Mouse (Mus musculus) embryonic facial prominence, embryonic 12.5 days (tissue): ENCODE measurements around the gene Bfsp2. TPM values are rescaled to one million over a fixed set of nuclear protein-coding genes. Genes with fewer than 3 reads are reported as not detected.
"Not testable (repeated sequence)": the region's sequence is repeated elsewhere in the genome, so short reads cannot be mapped to it uniquely, and the experiment has no call there.

ENCODE experiments used
- ATAC-seq: fragments of 200-750 bp; cut with Nextera tagmentation; 2 replicates; pipeline ENCODE4 v1.8.0; 2017; ENCODE audit not compliant: insufficient number of reproducible peaks, insufficient read depth, low FRiP score, low TSS enrichment
- H3K27ac ChIP-seq: fragments of 300-500 bp; sonication (generic); 2 replicates; pipeline ENCODE4 v1.5.1; 2016; ENCODE audit warnings: mild to moderate bottlenecking
- H3K27me3 ChIP-seq: fragments of 300-500 bp; sonication (generic); 2 replicates; pipeline ENCODE4 v1.6.1; 2016; ENCODE audit warnings: mild to moderate bottlenecking, moderate library complexity
- H3K36me3 ChIP-seq: fragments of 300-500 bp; sonication (generic); 2 replicates; pipeline ENCODE4 v1.6.1; 2016; ENCODE audit warnings: mild to moderate bottlenecking
- H3K4me1 ChIP-seq: fragments of 300-500 bp; sonication (generic); 2 replicates; pipeline ENCODE4 v1.6.1; 2016
- H3K4me2 ChIP-seq: fragments of 300-500 bp; sonication (generic); replicated peaks from 2 replicates; pipeline ENCODE4 v1.6.1; 2016; ENCODE audit warnings: mild to moderate bottlenecking, moderate library complexity
- H3K4me3 ChIP-seq: fragments of 300-500 bp; sonication (generic); 2 replicates; pipeline ENCODE4 v1.5.1; 2016; ENCODE audit warnings: mild to moderate bottlenecking
- H3K9ac ChIP-seq: fragments of 300-500 bp; sonication (generic); 2 replicates; pipeline ENCODE4 v1.6.1; 2016; ENCODE audit warnings: mild to moderate bottlenecking, moderate library complexity
- H3K9me3 ChIP-seq: fragments of 300-500 bp; sonication (generic); 2 replicates; pipeline ENCODE4 v1.6.1; 2016; ENCODE audit warnings: mild to moderate bottlenecking, moderate library complexity
- WGBS: fragments of 180-500 bp; shearing (Covaris S2); methylation state at CpG from one replicate; pipeline ENCODE4 v1.1.7; 2016; 5-methylcytosine and 5-hydroxymethylcytosine counted together
- polyA plus RNA-seq: library from polyadenylated mRNA; unstranded; fragments of >200 nt; fragmentation: Nextera tagmentation; extraction: Ambion mirVana; gene quantifications from 2 replicates; pipeline ENCODE4 v1.2.1, GENCODE M21; 2016

The Bfsp2 gene
- polyA plus RNA-seq, 1 experiment from 2014 or later = 3.1 TPM

DNA sequence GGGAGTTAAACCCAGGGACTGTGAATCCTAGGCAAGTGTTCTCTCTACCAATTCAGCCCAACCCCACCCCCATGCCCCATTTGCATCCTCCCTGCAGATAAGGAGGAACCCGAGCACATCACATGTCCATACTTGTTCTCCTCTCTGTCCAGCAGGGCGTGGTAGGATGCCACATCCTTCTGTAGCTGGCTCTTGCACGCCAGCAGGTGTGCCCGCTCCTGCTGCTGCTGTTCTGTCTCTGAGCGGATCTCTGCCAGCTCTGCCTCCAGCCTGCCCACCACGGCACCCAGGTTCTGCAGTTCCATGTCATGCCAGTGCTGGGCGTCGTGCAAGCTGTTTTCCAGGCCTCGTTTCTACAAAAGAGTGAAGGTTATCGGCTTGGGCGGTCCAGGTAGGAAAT is 53.8 kb downstream of the Bfsp2 start:
- WGBS = 76% methylated on average over 11 of the region's 11 CpGs
- no peaks in the 10 kb centered on the region for H3K36me3 ChIP-seq
- H3K4me3 ChIP-seq = no peak overlapping the region
- H3K9me3 ChIP-seq = no peaks in the 10 kb centered on the region
- H3K9ac ChIP-seq = no peak overlapping the region
- no peak overlapping the region for H3K4me2 ChIP-seq
- no peaks in the 10 kb centered on the region for H3K27me3 ChIP-seq
- no peak for ATAC-seq
- H3K27ac ChIP-seq = no peak overlapping the region
- peaks cover 11% of the 10 kb centered on the region for H3K4me1 ChIP-seq

DNA sequence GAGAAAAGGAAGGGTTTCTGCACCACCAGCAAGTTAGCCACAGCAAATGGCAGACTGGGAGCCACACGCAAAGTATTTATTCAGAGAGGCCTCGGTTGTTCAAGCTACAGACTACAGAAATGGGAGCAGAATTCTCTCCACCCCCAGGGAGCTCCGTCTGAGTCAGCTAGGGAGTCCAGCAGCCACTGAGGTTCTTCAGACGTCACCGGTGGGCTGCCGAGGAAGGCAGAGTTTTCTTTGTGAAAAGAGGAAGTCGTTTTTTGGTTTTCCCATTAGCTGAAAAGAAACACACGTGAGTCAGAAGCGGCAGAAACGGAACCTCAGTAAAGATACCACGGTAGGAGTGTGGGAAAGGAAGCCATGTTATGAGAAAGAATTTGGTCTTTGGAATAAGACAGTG is 55.4 kb downstream of the Bfsp2 start:
- Histone ChIP-seq H3K4me2 (no peak overlapping the region), H3K27ac (no peak overlapping the region), H3K27me3 (no peaks in the 10 kb centered on the region), H3K9ac (no peak overlapping the region), H3K4me1 (peaks cover 11% of the 10 kb centered on the region), H3K4me3 (no peak overlapping the region), H3K9me3 (no peaks in the 10 kb centered on the region), H3K36me3 (no peaks in the 10 kb centered on the region)
- WGBS = 69% methylated on average over 11 of the region's 11 CpGs
- ATAC-seq = no peak

DNA sequence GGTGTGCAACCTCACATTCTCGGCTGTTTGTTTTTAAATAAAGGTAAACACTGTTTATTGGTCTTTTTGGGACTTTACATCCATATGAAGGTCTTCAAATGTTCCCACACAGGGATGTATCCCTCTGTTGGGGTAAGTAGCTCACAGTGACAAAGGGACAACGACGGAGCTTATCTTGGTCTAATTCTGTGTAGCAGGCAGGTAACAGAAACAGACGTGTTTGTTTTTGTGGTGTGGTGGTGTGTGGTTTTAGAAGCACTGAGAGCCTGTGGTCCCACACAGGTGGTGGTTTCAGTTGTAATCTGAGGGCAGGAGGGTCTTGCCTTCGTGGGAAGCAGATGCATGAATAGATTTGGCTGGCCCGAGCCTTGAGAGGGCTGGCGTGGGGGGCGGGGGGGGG is 56.3 kb downstream of the Bfsp2 start:
- no peaks in the 10 kb centered on the region for H3K36me3 ChIP-seq
- H3K4me3 ChIP-seq = no peak overlapping the region
- H3K9ac ChIP-seq = no peak overlapping the region
- no peaks in the 10 kb centered on the region for H3K27me3 ChIP-seq
- H3K4me1 ChIP-seq = peaks cover 11% of the 10 kb centered on the region
- no peak overlapping the region for H3K4me2 ChIP-seq
- WGBS = 71% methylated on average over 8 of the region's 8 CpGs
- no peaks in the 10 kb centered on the region for H3K9me3 ChIP-seq
- no peak overlapping the region for H3K27ac ChIP-seq
- no peak for ATAC-seq

DNA sequence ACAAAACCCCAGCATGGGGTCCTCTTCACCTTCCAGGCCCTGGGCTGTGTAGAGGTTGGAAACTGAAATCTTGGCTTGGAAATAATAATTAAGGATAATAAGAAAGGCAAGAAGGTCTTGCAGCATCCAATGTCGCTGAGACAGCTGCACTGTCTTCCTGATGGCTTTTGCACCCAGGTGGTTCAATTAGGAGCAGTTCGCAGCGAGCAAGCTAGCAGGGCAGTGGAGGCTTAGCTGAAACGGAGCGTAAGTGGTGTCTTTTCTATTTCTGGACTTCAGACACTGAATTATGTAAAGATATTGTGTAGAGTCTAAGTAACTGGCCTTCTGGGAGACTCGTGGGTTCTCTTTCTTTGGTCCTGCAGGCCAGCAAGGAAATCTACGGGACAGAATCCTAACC is 56.8 kb downstream of the Bfsp2 start:
- ATAC-seq = no peak
- Histone ChIP-seq H3K36me3 (no peaks in the 10 kb centered on the region), H3K4me2 (no peak overlapping the region), H3K4me1 (peaks cover 11% of the 10 kb centered on the region), H3K9me3 (no peaks in the 10 kb centered on the region), H3K27ac (no peak overlapping the region), H3K9ac (no peak overlapping the region), H3K27me3 (no peaks in the 10 kb centered on the region), H3K4me3 (no peak overlapping the region)
- 65% methylated on average over 7 of the region's 7 CpGs for WGBS

DNA sequence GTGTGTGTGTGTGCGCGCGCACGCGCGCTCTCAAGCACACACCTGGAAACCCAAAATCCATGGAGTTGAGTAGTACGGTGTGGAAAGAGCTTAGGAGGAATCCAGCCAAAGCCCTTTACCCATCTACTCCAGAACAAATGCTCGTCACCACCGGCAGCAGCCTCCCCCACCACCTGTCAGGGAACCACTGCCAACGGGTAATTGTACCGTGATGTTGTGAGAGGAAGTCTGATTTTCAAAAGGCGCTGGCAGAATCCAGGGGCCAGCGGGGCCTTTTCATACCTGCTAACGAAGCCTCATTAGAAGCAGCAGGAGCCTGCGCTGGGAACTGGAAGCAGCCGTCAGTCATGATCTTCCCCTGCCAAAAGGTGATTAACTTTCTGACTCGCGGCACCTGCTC is 57.4 kb downstream of the Bfsp2 start:
- H3K36me3 ChIP-seq = no peaks in the 10 kb centered on the region
- ATAC-seq = no peak
- no peaks in the 10 kb centered on the region for H3K27me3 ChIP-seq
- H3K4me2 ChIP-seq = no peak overlapping the region
- no peak overlapping the region for H3K9ac ChIP-seq
- no peak overlapping the region for H3K27ac ChIP-seq
- no peaks in the 10 kb centered on the region for H3K9me3 ChIP-seq
- no peak overlapping the region for H3K4me3 ChIP-seq
- 56% methylated on average over 18 of the region's 18 CpGs for WGBS
- peaks cover 11% of the 10 kb centered on the region for H3K4me1 ChIP-seq

DNA sequence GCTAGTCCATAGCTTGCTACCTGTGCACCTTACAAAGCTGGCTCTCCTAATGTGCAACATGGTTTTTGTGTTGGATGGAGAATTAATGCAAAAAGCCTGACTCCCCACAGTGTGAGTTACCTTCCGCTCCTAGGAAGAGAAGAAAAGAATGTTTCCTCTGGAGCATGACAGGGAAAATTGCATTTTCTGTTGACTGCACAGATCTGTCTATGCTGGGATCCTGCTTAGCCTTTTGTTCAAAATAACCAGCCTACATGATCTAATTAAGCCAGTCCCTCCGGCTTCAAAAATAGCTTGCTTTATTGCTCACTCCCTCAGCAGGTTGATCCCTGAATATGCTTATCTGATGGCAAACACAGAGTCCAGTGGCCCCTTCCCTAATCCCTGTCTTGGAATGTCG is 59.4 kb downstream of the Bfsp2 start:
- no peak overlapping the region for H3K27ac ChIP-seq
- no peaks in the 10 kb centered on the region for H3K36me3 ChIP-seq
- no peaks in the 10 kb centered on the region for H3K9me3 ChIP-seq
- WGBS = 48% methylated on average over 3 of the region's 3 CpGs
- H3K4me1 ChIP-seq = peaks cover 11% of the 10 kb centered on the region
- H3K4me3 ChIP-seq = no peak overlapping the region
- ATAC-seq = no peak
- H3K9ac ChIP-seq = no peak overlapping the region
- H3K4me2 ChIP-seq = no peak overlapping the region
- no peaks in the 10 kb centered on the region for H3K27me3 ChIP-seq

DNA sequence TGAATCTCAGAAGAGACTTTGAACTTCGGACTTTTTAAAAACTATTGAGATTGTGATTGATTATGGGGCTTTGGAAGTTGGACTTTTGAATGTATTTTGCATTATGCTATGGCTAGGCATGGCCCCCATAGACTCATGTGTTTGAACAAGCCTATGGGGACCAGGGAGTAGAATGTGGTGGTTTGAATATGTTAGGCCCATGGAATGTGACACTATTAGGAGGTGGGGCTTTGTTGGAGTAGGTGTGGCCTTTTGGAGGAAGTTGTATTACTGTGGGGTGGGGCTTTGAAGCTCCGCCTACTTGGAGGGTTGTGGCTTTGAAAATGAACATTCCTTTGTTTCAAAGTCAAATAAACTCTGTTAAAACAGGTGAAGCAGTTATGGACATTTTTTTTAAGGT is 61.4 kb downstream of the Bfsp2 start:
- Histone ChIP-seq H3K27ac (no peak overlapping the region), H3K4me2 (no peak overlapping the region), H3K36me3 (no peaks in the 10 kb centered on the region), H3K27me3 (no peaks in the 10 kb centered on the region), H3K4me3 (no peak overlapping the region), H3K9me3 (no peaks in the 10 kb centered on the region), H3K9ac (no peak overlapping the region), H3K4me1 (peaks cover 11% of the 10 kb centered on the region)
- whole genome bisulfite sequencing = 89% methylated on average over 2 of the region's 2 CpGs
- no peak for ATAC-seq

DNA sequence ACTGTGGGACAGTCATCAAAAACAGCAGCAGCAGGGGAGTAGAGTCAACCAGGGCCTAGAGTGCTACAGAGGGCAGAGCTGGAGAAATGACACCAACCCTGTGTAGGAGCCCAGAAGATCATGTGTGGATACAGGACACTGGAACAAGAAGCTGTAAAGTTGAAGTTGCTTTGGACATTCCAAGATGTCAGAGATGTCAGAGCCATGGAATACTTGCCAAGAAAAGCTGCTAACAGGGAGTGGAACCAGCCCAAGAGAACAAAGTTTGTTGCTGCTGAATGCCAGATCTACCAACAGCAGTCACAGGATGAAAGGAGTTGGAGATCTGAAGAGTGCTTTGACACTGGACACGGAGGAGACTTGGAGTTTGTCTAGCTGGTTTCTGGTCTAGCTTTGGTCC is 62.0 kb downstream of the Bfsp2 start:
- H3K4me2 ChIP-seq, H3K9ac ChIP-seq, H3K4me3 ChIP-seq, ATAC-seq, H3K27ac ChIP-seq, H3K9me3 ChIP-seq, H3K27me3 ChIP-seq, H3K36me3 ChIP-seq: not testable (repeated sequence)
- 87% methylated on average over 1 of the region's 1 CpGs for WGBS
- H3K4me1 ChIP-seq = peaks cover 16% of the 10 kb centered on the region

DNA sequence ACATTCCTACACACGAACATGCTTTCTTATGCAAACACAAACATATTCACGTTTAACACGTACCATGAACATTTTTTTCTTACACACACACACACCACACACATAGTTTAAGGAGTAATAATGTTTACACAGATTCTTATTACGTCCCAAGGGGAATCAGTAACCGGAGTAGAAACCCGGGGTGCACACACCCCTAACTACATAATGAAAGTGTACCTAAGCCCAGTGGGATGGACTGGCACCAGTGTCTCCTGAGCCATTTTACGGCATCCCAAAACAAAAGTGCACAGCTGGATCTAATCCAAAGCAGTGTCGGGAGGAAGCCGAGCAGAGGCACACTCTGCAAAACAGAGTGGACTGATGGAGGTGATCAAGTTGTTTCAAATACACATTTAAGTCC is 66.8 kb downstream of the Bfsp2 start:
- H3K9me3 ChIP-seq = no peaks in the 10 kb centered on the region
- no peak overlapping the region for H3K4me2 ChIP-seq
- no peak overlapping the region for H3K4me3 ChIP-seq
- H3K4me1 ChIP-seq = peaks cover 6% of the 10 kb centered on the region
- 23% methylated on average over 9 of the region's 9 CpGs for WGBS
- ATAC-seq = no peak
- H3K9ac ChIP-seq = no peak overlapping the region
- no peak overlapping the region for H3K27ac ChIP-seq
- H3K36me3 ChIP-seq = no peaks in the 10 kb centered on the region
- no peaks in the 10 kb centered on the region for H3K27me3 ChIP-seq

DNA sequence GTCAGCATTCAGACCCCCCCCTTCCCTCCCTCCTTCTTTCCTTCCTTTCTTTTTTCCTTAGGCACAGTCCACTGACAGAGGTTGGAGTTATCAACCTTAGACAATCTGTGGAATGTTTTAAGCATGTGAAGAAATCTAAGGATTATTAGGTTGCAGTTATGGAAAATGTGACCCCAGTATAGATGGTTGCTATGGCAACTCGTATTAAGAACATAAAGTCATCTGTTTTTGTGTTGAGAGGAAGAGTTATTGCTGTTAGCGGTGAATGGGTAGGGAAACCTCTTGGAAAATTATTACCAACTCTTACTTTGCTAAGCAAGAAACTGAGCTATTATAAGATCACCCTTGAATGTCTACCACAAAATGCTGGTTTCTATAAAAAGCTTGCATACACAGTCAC is 71.1 kb downstream of the Bfsp2 start:
- WGBS = 70% methylated on average over 2 of the region's 2 CpGs
- Histone ChIP-seq H3K27me3 (no peaks in the 10 kb centered on the region), H3K9me3 (no peaks in the 10 kb centered on the region), H3K9ac (no peak overlapping the region), H3K36me3 (no peaks in the 10 kb centered on the region), H3K4me3 (no peak overlapping the region), H3K4me2 (no peak overlapping the region), H3K4me1 (peaks cover 6% of the 10 kb centered on the region), H3K27ac (peak overlapping the region; percentile 41; the same call in 1 of the 2 replicates)
- no peak for ATAC-seq

DNA sequence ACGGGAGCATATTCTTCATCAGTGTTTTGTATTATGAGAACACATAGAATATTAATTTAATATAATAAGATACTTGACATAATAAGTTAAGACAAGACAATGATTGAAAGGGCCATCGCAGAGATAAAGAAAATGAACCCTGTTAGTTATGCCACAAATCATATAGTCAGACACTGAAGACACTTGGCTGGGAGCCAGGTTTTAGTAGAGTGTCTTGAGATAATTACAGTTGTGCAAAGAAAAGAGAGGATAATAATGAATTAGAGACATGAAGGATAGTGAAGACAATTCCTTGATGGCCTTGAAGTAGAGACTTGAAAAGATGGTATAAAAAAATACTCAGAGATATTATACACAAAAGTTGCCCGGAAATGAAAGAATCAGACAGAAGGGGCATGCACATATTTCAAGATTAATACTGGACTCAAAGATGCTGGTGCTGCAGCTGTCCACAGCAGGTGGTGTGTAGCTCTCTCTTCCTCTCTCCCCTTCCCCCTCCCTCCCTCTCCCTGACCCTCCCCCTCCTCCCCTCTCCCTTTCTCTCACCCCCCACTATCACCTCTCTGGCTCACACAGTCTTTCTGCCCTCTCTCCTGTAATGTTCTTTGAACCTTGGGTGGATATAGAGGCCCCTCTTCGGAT is 72.0 kb downstream of the Bfsp2 start:
- no peak overlapping the region for H3K4me3 ChIP-seq
- no peaks in the 10 kb centered on the region for H3K27me3 ChIP-seq
- no peaks in the 10 kb centered on the region for H3K36me3 ChIP-seq
- peaks cover 4% of the 10 kb centered on the region; the same call in 1 of the 2 replicates for H3K4me1 ChIP-seq
- H3K27ac ChIP-seq = peak overlapping the region; percentile 41; the same call in 1 of the 2 replicates
- H3K4me2 ChIP-seq = no peak overlapping the region
- no peak overlapping the region for H3K9ac ChIP-seq
- WGBS = 68% methylated on average over 4 of the region's 4 CpGs
- no peaks in the 10 kb centered on the region for H3K9me3 ChIP-seq
- no peak for ATAC-seq

DNA sequence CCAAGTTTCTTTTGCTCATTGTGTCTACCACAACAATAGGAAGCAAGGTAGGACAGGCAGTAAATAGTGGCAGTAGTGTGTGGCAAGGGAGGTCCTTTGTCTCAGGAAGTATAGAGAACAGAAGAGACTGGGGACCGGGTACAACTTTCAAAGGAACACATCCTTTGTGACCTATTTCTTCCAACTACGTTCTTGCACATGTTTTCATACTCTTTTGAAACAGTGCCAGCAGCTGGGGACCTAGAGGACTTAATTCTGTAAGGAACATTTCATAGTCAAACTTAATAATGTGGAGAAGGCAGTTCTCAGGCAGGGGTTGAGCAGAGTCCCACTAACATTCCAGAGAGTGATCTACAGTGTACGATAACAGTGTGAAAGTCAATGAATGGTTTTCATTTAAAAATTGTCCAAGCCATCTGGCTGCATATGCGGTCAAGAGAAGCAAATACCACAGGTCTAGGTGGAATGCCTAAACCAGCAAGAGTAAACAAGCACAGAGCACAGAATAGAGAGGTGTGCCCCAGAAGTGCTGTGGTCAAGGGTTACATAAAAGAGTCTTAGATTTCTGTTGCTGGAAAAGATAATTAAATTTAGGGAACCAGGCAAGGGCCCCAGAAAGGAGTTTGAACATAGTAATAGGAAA is 76.8 kb downstream of the Bfsp2 start:
- Histone ChIP-seq H3K4me1 (peaks cover 3% of the 10 kb centered on the region; the same call in 1 of the 2 replicates), H3K27me3 (no peaks in the 10 kb centered on the region), H3K9me3 (no peaks in the 10 kb centered on the region), H3K9ac (no peak overlapping the region), H3K36me3 (no peaks in the 10 kb centered on the region), H3K4me3 (no peak overlapping the region), H3K4me2 (no peak overlapping the region), H3K27ac (peak overlapping the region; percentile 37; the same call in 1 of the 2 replicates)
- 48% methylated on average over 4 of the region's 4 CpGs for WGBS
- ATAC-seq = no peak
